Mouse (Mus musculus) A20 (cell line): Measurements from ENCODE around the gene Gm28363.
"Not testable (repeated sequence)": the region's sequence is repeated elsewhere in the genome, so short reads cannot be mapped to it uniquely, and the experiment has no call there.

Experiments used
- DNase-seq: peaks from one replicate; pipeline ENCODE4 v3.0.0-alpha.2; 2011; ENCODE audit warnings: low read depth, low spot score

Gene Gm28363

DNA sequence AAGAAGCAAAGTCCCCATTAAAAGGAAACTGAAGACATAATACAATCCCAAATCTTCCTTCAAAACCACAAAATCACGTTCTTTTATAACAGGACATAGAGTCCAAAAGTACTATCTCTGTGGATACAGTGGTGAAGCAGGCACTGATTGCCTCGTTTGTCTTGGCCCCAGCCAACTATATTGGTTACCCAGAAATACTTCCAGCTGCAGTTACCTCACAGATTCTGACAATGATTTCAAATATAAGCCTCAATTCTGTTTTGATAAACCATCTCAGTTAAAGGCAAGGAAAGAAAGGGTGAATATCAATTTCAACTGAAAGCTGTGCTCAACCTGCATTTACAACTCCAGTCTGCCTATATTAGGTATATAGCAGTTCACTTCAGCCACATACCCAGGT, at the start of gene Gm28363:
Gene Gm28363 (plus strand): TSS at position 301 of the 400 bp plus-strand sequence.
- not testable (repeated sequence) for DNase-seq

DNA sequence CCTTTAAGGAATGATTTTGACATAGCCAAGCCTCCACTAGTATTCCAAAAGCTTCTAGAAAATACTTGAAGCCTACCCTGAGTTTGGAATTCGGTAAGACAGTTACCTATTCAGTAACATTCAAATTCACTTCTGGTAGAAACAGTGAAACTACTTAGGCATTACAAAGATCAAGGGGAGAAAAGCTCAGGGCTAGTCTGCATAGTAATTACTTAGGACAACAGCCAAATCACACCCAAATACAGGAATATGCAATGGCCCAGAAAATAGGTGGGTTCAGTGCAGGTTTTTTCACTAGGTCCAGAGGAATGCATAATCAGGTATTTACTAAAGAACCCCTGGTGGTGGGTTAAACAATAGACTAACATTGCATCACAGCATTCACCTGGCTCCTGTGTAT, 46.7 kb upstream of the Gm28363 start:
- not testable (repeated sequence) for DNase-seq
